Mouse (Mus musculus) neural tube, embryonic 10.5 days (tissue): ENCODE data around the gene Gm17019.
"Not testable (repeated sequence)": the region's sequence is repeated elsewhere in the genome, so short reads cannot be mapped to it uniquely, and the experiment has no call there.

Experiments used
- DNase-seq: peaks from one replicate; pipeline ENCODE4 v3.0.0-alpha.2; 2017; ENCODE audit warnings: low spot score; ENCODE audit errors: extremely low spot score

The Gm17019 gene

GRCm38 (mm10) chr5:14997556-14997955, 35.2 kb downstream of the Gm17019 start:
- not testable (repeated sequence) for DNase-seq

DNA sequence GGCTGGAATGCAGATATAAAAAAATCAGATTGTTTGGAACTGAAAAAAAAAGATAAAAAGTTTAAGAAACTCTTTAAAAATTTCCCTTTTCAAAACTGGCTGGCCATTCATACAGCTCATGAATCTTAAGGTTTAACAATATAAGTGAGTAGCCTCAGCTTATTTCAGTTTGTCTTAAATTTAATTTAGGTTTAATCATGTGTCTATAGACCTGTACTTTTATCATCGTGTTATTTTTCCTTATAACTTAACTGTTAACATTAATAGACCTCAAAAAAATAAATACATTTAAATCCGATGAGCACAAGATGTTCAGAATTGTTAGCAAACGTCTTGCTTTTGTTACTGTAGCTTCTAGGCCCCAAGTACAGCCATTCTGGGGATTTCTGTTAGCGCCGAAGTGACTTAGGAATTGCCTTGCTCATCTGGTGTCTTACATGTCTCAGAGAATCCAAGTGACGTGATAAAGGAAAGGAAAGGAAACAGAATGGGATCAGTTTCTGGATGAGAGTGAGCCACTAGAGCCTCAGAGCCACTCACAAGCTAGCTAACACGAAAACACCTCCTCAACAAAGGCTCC, 36.0 kb downstream of the Gm17019 start:
- not testable (repeated sequence) for DNase-seq

DNA sequence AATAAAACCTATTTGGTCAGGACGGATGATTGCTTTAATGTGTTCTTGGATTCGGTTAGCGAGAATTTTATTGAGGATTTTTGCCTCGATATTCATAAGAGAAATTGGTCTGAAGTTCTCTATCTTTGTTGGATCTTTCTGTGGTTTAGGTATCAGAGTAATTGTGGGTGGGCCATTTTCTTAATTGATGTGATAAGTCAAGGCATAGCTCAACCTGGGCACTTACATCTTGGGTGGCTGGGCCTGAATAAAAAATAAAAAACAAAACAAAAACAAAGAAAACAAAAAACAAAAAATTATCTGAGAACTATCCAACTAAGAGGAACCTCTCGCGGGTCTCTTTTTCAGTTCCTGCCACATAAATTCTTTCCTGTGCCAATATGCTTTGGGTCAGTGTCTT, 38.7 kb downstream of the Gm17019 start:
- not testable (repeated sequence) for DNase-seq

DNA sequence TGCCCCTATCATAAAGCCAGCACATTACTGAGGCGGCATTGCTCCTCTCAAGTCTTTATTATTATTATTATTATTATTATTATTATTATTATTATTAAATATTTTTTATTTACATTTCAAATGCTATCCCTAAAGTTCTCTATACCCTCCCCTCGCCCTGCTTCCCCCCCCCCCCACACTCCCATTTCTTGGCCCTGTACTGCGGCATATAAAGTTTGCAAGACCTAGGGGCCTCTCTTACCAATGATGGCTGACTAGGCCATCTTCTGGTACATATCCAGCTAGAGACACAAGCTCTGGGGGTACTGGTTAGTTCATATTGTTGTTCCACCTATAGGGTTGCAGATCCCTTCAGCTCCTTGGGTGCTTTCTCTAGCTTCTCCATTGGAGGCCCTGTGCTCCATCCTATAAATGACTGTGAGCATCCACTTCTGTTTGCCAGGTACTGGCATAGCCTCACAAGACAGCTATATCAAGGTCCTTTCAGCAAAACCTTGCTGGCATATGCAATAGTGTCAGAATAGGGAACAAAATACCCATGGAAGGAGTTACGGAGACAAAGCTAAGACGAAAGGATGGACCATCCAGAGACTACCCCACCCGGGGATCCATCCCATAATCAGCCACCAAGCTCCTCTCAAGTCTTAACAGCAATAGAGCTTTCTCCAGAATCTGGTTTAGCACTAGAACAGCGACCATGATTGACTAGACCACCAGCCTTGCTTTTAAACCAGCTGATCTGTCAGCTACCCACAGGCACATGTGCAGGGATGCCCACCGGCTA, 42.2 kb downstream of the Gm17019 start:
- not testable (repeated sequence) for DNase-seq

DNA sequence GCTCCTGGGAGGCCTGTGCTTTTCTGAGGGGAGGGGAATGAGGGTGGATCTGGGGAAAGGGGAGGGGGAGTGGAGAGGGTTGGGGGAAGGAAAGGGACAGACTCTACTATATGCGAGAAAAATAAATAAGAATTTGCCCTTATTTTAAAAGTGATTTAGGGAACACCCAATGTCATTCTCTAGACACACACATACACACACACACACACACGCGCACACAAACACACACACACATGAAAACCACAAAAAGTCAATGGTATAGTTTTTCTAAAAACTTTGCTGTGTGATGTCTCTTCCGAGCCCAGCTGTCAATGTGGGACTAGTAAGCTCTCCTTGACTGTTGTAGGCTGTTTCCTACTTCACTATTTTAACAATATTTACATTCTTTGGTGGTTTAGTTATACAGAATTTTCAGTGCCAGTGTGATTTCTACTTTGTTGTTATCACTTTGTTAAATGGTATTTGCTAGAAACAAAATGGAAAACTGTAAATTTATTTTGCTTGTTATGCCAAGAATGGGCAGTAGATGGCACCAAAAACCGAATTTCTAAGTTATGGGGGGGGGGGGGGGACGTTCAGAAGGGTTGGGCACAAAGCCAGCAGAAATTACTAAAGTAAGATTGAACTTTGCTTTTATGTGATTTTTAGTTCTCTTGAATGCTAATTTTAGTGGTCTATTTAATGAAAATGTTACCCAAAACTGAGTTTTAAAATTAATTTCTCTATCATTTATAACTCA, 46.0 kb downstream of the Gm17019 start:
- DNase-seq, result not testable (repeated sequence)
